Mouse (Mus musculus) hindbrain, embryonic 12.5 days (tissue): Measurements from ENCODE around the gene Sema3g. TPM values are rescaled to one million over a fixed set of nuclear protein-coding genes. Genes with fewer than 3 reads are reported as not detected.
A peak's percentile ranks its signal among the peaks of the same experiment; 100 is the strongest.

ENCODE experiments used
- ATAC-seq: fragments of 200-750 bp; cut with Nextera tagmentation; 2 replicates; pipeline ENCODE4 v1.8.0; 2017; ENCODE audit warnings: moderate TSS enrichment; ENCODE audit not compliant: low FRiP score
- H3K27ac ChIP-seq: fragments of 300-500 bp; sonication (generic); 2 replicates; pipeline ENCODE4 v1.5.1; 2016; ENCODE audit warnings: mild to moderate bottlenecking
- H3K27me3 ChIP-seq: fragments of 300-500 bp; sonication (generic); 2 replicates; pipeline ENCODE4 v1.6.1; 2016; ENCODE audit warnings: mild to moderate bottlenecking
- H3K36me3 ChIP-seq: fragments of 300-500 bp; sonication (generic); 2 replicates; pipeline ENCODE4 v1.6.1; 2016; ENCODE audit warnings: mild to moderate bottlenecking
- H3K4me1 ChIP-seq: fragments of 300-500 bp; sonication (generic); 2 replicates; pipeline ENCODE4 v1.6.1; 2016
- H3K4me2 ChIP-seq: fragments of 300-500 bp; sonication (generic); replicated peaks from 2 replicates; pipeline ENCODE4 v1.6.1; 2016; ENCODE audit warnings: mild to moderate bottlenecking
- H3K4me3 ChIP-seq: fragments of 300-500 bp; sonication (generic); 2 replicates; pipeline ENCODE4 v1.5.1; 2016; ENCODE audit warnings: mild to moderate bottlenecking
- H3K9ac ChIP-seq: fragments of 300-500 bp; sonication (generic); 2 replicates; pipeline ENCODE4 v1.6.1; 2016; ENCODE audit warnings: mild to moderate bottlenecking, moderate library complexity
- H3K9me3 ChIP-seq: fragments of 300-500 bp; sonication (generic); replicated peaks from 2 replicates; pipeline ENCODE4 v1.6.1; 2016; ENCODE audit warnings: mild to moderate bottlenecking
- WGBS: fragments of 180-500 bp; shearing (Covaris S2); methylation state at CpG from one replicate; pipeline ENCODE4 v1.1.7; 2016; 5-methylcytosine and 5-hydroxymethylcytosine counted together
- polyA plus RNA-seq: library from polyadenylated mRNA; unstranded; fragments of >200 nt; fragmentation: Nextera tagmentation; extraction: Ambion mirVana; gene quantifications from 2 replicates; pipeline ENCODE4 v1.2.1, GENCODE M21; 2016

Gene Sema3g
- polyA plus RNA-seq, 1 experiment from 2014 or later: 0.79 TPM

GRCm38 (mm10) chr14:31237101-31237882 is 19.6 kb downstream of the Sema3g start:
- Histone ChIP-seq H3K4me1 (no peaks in the 10 kb centered on the region), H3K4me3 (no peak overlapping the region), H3K9me3 (no peaks in the 10 kb centered on the region), H3K36me3 (peaks cover 5% of the 10 kb centered on the region), H3K9ac (no peak overlapping the region), H3K27ac (no peak overlapping the region), H3K27me3 (no peaks in the 10 kb centered on the region), H3K4me2 (no peak overlapping the region)
- WGBS: 85% methylated on average over 7 of the region's 7 CpGs
- no peak for ATAC-seq

- H3K27ac ChIP-seq: no peak overlapping the region
- WGBS: 74% methylated on average over 3 of the region's 3 CpGs
- H3K4me2 ChIP-seq: no peak overlapping the region
- ATAC-seq: no peak
- peaks cover 5% of the 10 kb centered on the region for H3K36me3 ChIP-seq
- no peak overlapping the region for H3K4me3 ChIP-seq
- H3K27me3 ChIP-seq: no peaks in the 10 kb centered on the region
- no peaks in the 10 kb centered on the region for H3K4me1 ChIP-seq
- H3K9me3 ChIP-seq: no peaks in the 10 kb centered on the region
- no peak overlapping the region for H3K9ac ChIP-seq
Observed at GRCm38 (mm10) chr14:31240528-31240927, 22.9 kb downstream of the Sema3g start.

- Histone ChIP-seq H3K4me3 (no peak overlapping the region), H3K4me2 (no peak overlapping the region), H3K27ac (no peak overlapping the region), H3K9ac (no peak overlapping the region), H3K36me3 (no peaks in the 10 kb centered on the region), H3K4me1 (no peaks in the 10 kb centered on the region), H3K27me3 (no peaks in the 10 kb centered on the region), H3K9me3 (no peaks in the 10 kb centered on the region)
- no peak for ATAC-seq
- 84% methylated on average over 1 of the region's 1 CpGs for WGBS
Observed at GRCm38 (mm10) chr14:31244777-31245176, 27.1 kb downstream of the Sema3g start.

- H3K4me1 ChIP-seq: peaks cover 4% of the 10 kb centered on the region; the same call in 1 of the 2 replicates
Observed at GRCm38 (mm10) chr14:31245946-31246345, 28.3 kb downstream of the Sema3g start.

GRCm38 (mm10) chr14:31248396-31248795 is 30.7 kb downstream of the Sema3g start:
- Histone ChIP-seq H3K27me3 (no peaks in the 10 kb centered on the region), H3K4me2 (no peak overlapping the region), H3K4me3 (no peak overlapping the region), H3K27ac (no peak overlapping the region), H3K36me3 (peaks cover 2% of the 10 kb centered on the region; the same call in 1 of the 2 replicates), H3K9ac (no peak overlapping the region), H3K9me3 (no peaks in the 10 kb centered on the region), H3K4me1 (peaks cover 15% of the 10 kb centered on the region)
- 92% methylated on average over 6 of the region's 6 CpGs for WGBS
- no peak for ATAC-seq

More at GRCm38 (mm10) chr14:31245946-31246345, 28.3 kb downstream of the Sema3g start:
- Histone ChIP-seq H3K36me3 (no peaks in the 10 kb centered on the region), H3K4me3 (no peak overlapping the region), H3K9me3 (no peaks in the 10 kb centered on the region), H3K4me2 (no peak overlapping the region), H3K27ac (no peak overlapping the region), H3K9ac (no peak overlapping the region), H3K27me3 (no peaks in the 10 kb centered on the region)
- no peak for ATAC-seq
- 83% methylated on average over 1 of the region's 1 CpGs for WGBS

- ATAC-seq: peak; percentile 5; the same call in 1 of the 2 replicates
- peaks cover 15% of the 10 kb centered on the region for H3K4me1 ChIP-seq
- H3K36me3 ChIP-seq: peaks cover 23% of the 10 kb centered on the region
- H3K27ac ChIP-seq: peak overlapping the region; percentile 91
- WGBS: 22% methylated on average over 38 of the region's 38 CpGs
- peak overlapping the region; percentile 61 for H3K4me2 ChIP-seq
- no peaks in the 10 kb centered on the region for H3K9me3 ChIP-seq
- no peaks in the 10 kb centered on the region for H3K27me3 ChIP-seq
- peak overlapping the region; percentile 90 for H3K4me3 ChIP-seq
- peak overlapping the region; percentile 96 for H3K9ac ChIP-seq
Observed at GRCm38 (mm10) chr14:31250222-31251083, 32.8 kb downstream of the Sema3g start.

GRCm38 (mm10) chr14:31251084-31251604 is 33.5 kb downstream of the Sema3g start, which contains the start of the genes Phf7 and Bap1:
Phf7 (minus strand) TSS chr14:31251317.
Bap1 (plus strand) TSS chr14:31251450.
- under 1% methylated on average over 66 of the region's 75 CpGs for WGBS
- peak within 1 kb of the TSS; percentile 90 for H3K4me3 ChIP-seq
- no peaks in the 10 kb centered on the region for H3K9me3 ChIP-seq
- H3K9ac ChIP-seq: peak within 1 kb of the TSS; percentile 96
- H3K36me3 ChIP-seq: peaks cover 30% of the 10 kb centered on the region
- peak within 1 kb of the TSS; percentile 61 for H3K4me2 ChIP-seq
- peak; percentile 92 for ATAC-seq
- H3K4me1 ChIP-seq: peaks cover 15% of the 10 kb centered on the region
- H3K27me3 ChIP-seq: no peaks in the 10 kb centered on the region
- H3K27ac ChIP-seq: peak within 1 kb of the TSS; percentile 91

GRCm38 (mm10) chr14:31251626-31252025 is 34.0 kb downstream of the Sema3g start:
- WGBS: 2% methylated on average over 18 of the region's 18 CpGs
- H3K27me3 ChIP-seq: no peaks in the 10 kb centered on the region
- ATAC-seq: no peak
- peaks cover 35% of the 10 kb centered on the region for H3K36me3 ChIP-seq
- H3K4me3 ChIP-seq: peak overlapping the region; percentile 90
- peak overlapping the region; percentile 61 for H3K4me2 ChIP-seq
- H3K4me1 ChIP-seq: peaks cover 15% of the 10 kb centered on the region
- peak overlapping the region; percentile 91 for H3K27ac ChIP-seq
- no peaks in the 10 kb centered on the region for H3K9me3 ChIP-seq
- peak overlapping the region; percentile 96 for H3K9ac ChIP-seq

GRCm38 (mm10) chr14:31252091-31252490 is 34.4 kb downstream of the Sema3g start:
- 80% methylated on average over 5 of the region's 5 CpGs for WGBS
- H3K4me2 ChIP-seq: peak overlapping the region; percentile 61
- no peak overlapping the region for H3K27ac ChIP-seq
- H3K9ac ChIP-seq: peak overlapping the region; percentile 96
- H3K36me3 ChIP-seq: peaks cover 39% of the 10 kb centered on the region
- H3K27me3 ChIP-seq: no peaks in the 10 kb centered on the region
- peaks cover 15% of the 10 kb centered on the region for H3K4me1 ChIP-seq
- H3K4me3 ChIP-seq: peak overlapping the region; percentile 90
- no peak for ATAC-seq
- no peaks in the 10 kb centered on the region for H3K9me3 ChIP-seq

- Histone ChIP-seq H3K27me3 (no peaks in the 10 kb centered on the region), H3K4me2 (no peak overlapping the region), H3K4me3 (no peak overlapping the region), H3K36me3 (peaks cover 92% of the 10 kb centered on the region), H3K27ac (no peak overlapping the region), H3K4me1 (no peaks in the 10 kb centered on the region), H3K9me3 (no peaks in the 10 kb centered on the region), H3K9ac (no peak overlapping the region)
- ATAC-seq: no peak
- WGBS: 95% methylated on average over 14 of the region's 14 CpGs
Observed at GRCm38 (mm10) chr14:31258476-31259050, 40.9 kb downstream of the Sema3g start.

- no peak overlapping the region for H3K27ac ChIP-seq
- H3K36me3 ChIP-seq: peaks cover 78% of the 10 kb centered on the region
- ATAC-seq: no peak
- no peaks in the 10 kb centered on the region for H3K9me3 ChIP-seq
- 95% methylated on average over 4 of the region's 4 CpGs for WGBS
- no peaks in the 10 kb centered on the region for H3K4me1 ChIP-seq
- no peak overlapping the region for H3K4me2 ChIP-seq
- no peak overlapping the region for H3K4me3 ChIP-seq
- no peaks in the 10 kb centered on the region for H3K27me3 ChIP-seq
- H3K9ac ChIP-seq: no peak overlapping the region
Observed at GRCm38 (mm10) chr14:31260374-31260773, 42.7 kb downstream of the Sema3g start.

- Histone ChIP-seq H3K4me1 (no peaks in the 10 kb centered on the region), H3K36me3 (peaks cover 72% of the 10 kb centered on the region), H3K27me3 (no peaks in the 10 kb centered on the region), H3K9me3 (no peaks in the 10 kb centered on the region), H3K9ac (no peak overlapping the region), H3K27ac (no peak overlapping the region), H3K4me2 (no peak overlapping the region), H3K4me3 (no peak overlapping the region)
- no peak for ATAC-seq
- 95% methylated on average over 9 of the region's 9 CpGs for WGBS
Observed at GRCm38 (mm10) chr14:31260932-31261331, 43.3 kb downstream of the Sema3g start.
